Mouse (Mus musculus) liver, embryonic 14.5 days (tissue): ENCODE data around the gene Ptprd. TPM values are rescaled to one million over a fixed set of nuclear protein-coding genes. Genes with fewer than 3 reads are reported as not detected.

Experiments used
- ATAC-seq: fragments of 200-750 bp; cut with Nextera tagmentation; 2 replicates; pipeline ENCODE4 v1.8.0; 2017; ENCODE audit warnings: moderate number of reproducible peaks, mild to moderate bottlenecking, moderate library complexity; ENCODE audit not compliant: insufficient read depth
- DNase-seq, 3 experiments: peaks; one replicate each; pipeline ENCODE4 v3.0.0-alpha.2; 2012 to 2013; ENCODE audit warnings: low read depth in 3 of 3, low spot score in 3 of 3
- H3K27ac ChIP-seq: fragments of 300-500 bp; sonication (generic); 2 replicates; pipeline ENCODE4 v1.5.1; 2014; ENCODE audit warnings: moderate library complexity, mild to moderate bottlenecking, control low read depth, inconsistent platforms
- H3K27me3 ChIP-seq: fragments of 300-500 bp; sonication (generic); 2 replicates; pipeline ENCODE4 v1.6.1; 2014; ENCODE audit warnings: mild to moderate bottlenecking, low read length, moderate library complexity; ENCODE audit not compliant: control insufficient read depth, insufficient read depth
- H3K36me3 ChIP-seq: fragments of 300-500 bp; sonication (generic); replicated peaks from 2 replicates; pipeline ENCODE4 v1.6.1; 2014; ENCODE audit warnings: low read depth; ENCODE audit not compliant: control insufficient read depth, insufficient read depth
- H3K4me1 ChIP-seq, 2 experiments: fragments of 200-500 bp in 1 of 2; fragments of 300-500 bp in 1 of 2; sonication (generic) in 1 of 2; replicated peaks; 2 replicates each; pipeline ENCODE4 v1.6.1; 2012 to 2014; ENCODE audit warnings: antibody characterized with exemption in 1 of 2, inconsistent platforms in 1 of 2, low read length in 1 of 2; ENCODE audit not compliant: control insufficient read depth in 2 of 2, insufficient read depth in 2 of 2
- H3K4me2 ChIP-seq: fragments of 300-500 bp; sonication (generic); 2 replicates; pipeline ENCODE4 v1.6.1; 2014; ENCODE audit warnings: low read depth, mild to moderate bottlenecking, control low read depth, moderate library complexity
- H3K4me3 ChIP-seq, 2 experiments: fragments of 200-500 bp in 1 of 2; fragments of 300-500 bp in 1 of 2; sonication (generic) in 1 of 2; 2 replicates each; pipeline ENCODE4 v1.5.1; 2012 to 2014; ENCODE audit warnings: low read depth in 2 of 2, low read length in 2 of 2, mild to moderate bottlenecking in 2 of 2, control low read depth in 1 of 2, inconsistent platforms in 1 of 2, moderate library complexity in 1 of 2; ENCODE audit not compliant: insufficient read depth in 1 of 2
- H3K9ac ChIP-seq: fragments of 300-500 bp; sonication (generic); replicated peaks from 2 replicates; pipeline ENCODE4 v1.6.1; 2014; ENCODE audit warnings: mild to moderate bottlenecking, control low read depth, moderate library complexity
- H3K9me3 ChIP-seq: fragments of 300-500 bp; sonication (generic); 2 replicates; pipeline ENCODE4 v1.6.1; 2016; ENCODE audit warnings: low read length, mixed read lengths; ENCODE audit not compliant: control insufficient read depth
- CTCF ChIP-seq: IDR thresholded peaks from 2 replicates; pipeline ENCODE4 v1.5.1; 2016; ENCODE audit warnings: antibody characterized with exemption, low read depth, control low read depth
- EP300 ChIP-seq: IDR thresholded peaks from 2 replicates; pipeline ENCODE4 v1.6.1; 2016; ENCODE audit warnings: antibody characterized with exemption, low read depth
- WGBS: fragments of 180-500 bp; shearing (Covaris S2); extraction: QIAGEN DNeasy Blood & Tissue Kit; methylation state at CpG from one replicate; pipeline ENCODE4 v1.1.7; 2014; ENCODE audit not compliant: insufficient replicate concordance; 5-methylcytosine and 5-hydroxymethylcytosine counted together
- polyA plus RNA-seq, 2 experiments: library from polyadenylated mRNA; depleted of rRNA in 1 of 2; stranded (reverse) in 1 of 2; unstranded in 1 of 2; fragments of >200 nt; fragmentation: Nextera tagmentation in 1 of 2; extraction: Ambion mirVana in 1 of 2; gene quantifications; 2 replicates each; pipeline versions ENCODE4 v1.2.1 to v1.2.3; 2012 to 2014

The Ptprd gene
- polyA plus RNA-seq, 2 experiments: 1.5 to 2.8 TPM

DNA sequence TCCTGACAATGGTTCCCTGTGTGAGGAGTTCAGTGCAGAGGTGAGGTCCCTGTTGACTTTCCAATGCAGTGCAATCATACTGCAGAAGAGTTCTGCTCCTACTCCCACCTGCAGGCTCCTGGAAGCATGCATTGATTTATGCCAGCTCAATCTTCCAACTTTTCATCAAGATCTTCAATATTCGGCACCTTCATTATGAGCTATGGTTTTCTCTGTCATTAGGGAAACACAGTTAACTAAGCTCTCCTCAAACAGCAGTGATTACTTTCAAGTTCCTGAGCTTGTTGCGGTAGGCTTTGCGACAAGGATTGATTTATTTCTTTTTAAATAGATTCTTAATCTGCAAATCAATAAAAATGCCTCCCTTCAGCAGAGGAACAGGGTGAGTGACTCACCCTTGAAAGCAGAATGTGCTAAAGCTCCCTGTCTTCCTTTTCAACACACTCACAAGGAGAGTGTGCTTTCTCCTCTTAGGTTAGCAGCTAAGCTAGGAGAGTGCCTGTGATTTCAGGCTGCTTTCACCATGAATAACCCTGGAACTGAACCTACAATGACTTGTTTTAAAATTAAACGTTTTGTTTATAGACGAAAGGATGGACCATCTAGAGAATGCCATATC, 1298.1 kb downstream of the Ptprd start:
- no peak for ATAC-seq
- H3K4me2 ChIP-seq: no peak overlapping the region

GRCm38 (mm10) chr4:76901692-76902091, 1310.1 kb downstream of the Ptprd start:
- 32% methylated on average over 1 of the region's 1 CpGs for WGBS
- H3K4me3 ChIP-seq: no peak overlapping the region
- H3K27me3 ChIP-seq: no peaks in the 10 kb centered on the region
- H3K27ac ChIP-seq: no peak overlapping the region
- H3K9ac ChIP-seq: no peak overlapping the region
- H3K9me3 ChIP-seq: no peaks in the 10 kb centered on the region
- DNase-seq: no peak
- no peaks in the 10 kb centered on the region for H3K36me3 ChIP-seq
- no peak for TF ChIP-seq EP300
- no peak for TF ChIP-seq CTCF
- H3K4me2 ChIP-seq: no peak overlapping the region
- H3K4me1 ChIP-seq: no peaks in the 10 kb centered on the region
- no peak for ATAC-seq

More for the DNA sequence above, 1298.1 kb downstream of the Ptprd start:
- no peak for DNase-seq
- no peak overlapping the region for H3K4me3 ChIP-seq
- no peak overlapping the region for H3K9ac ChIP-seq
- WGBS: 64% methylated on average over 5 of the region's 5 CpGs
- no peaks in the 10 kb centered on the region for H3K36me3 ChIP-seq
- TF ChIP-seq EP300: no peak
- H3K4me1 ChIP-seq: no peaks in the 10 kb centered on the region
- H3K27me3 ChIP-seq: no peaks in the 10 kb centered on the region
- H3K9me3 ChIP-seq: no peaks in the 10 kb centered on the region
- no peak overlapping the region for H3K27ac ChIP-seq

GRCm38 (mm10) chr4:76889669-76890068, 1322.1 kb downstream of the Ptprd start:
- no peak for ATAC-seq
- 56% methylated on average over 1 of the region's 1 CpGs for WGBS
- TF ChIP-seq CTCF (no peak), EP300 (no peak)

GRCm38 (mm10) chr4:76881610-76882009, 1330.2 kb downstream of the Ptprd start:
- no peak overlapping the region for H3K27ac ChIP-seq
- H3K27me3 ChIP-seq: no peaks in the 10 kb centered on the region
- no peak for DNase-seq
- no peak for ATAC-seq
- H3K4me3 ChIP-seq: no peak overlapping the region
- 52% methylated on average over 3 of the region's 3 CpGs for WGBS
- no peak overlapping the region for H3K9ac ChIP-seq
- H3K36me3 ChIP-seq: no peaks in the 10 kb centered on the region
- H3K4me2 ChIP-seq: no peak overlapping the region
- TF ChIP-seq CTCF: no peak
- no peak for TF ChIP-seq EP300
- no peaks in the 10 kb centered on the region for H3K4me1 ChIP-seq
- H3K9me3 ChIP-seq: no peaks in the 10 kb centered on the region

More at GRCm38 (mm10) chr4:76889669-76890068, 1322.1 kb downstream of the Ptprd start:
- H3K36me3 ChIP-seq: no peaks in the 10 kb centered on the region
- H3K9ac ChIP-seq: no peak overlapping the region
- H3K4me3 ChIP-seq: no peak overlapping the region
- no peaks in the 10 kb centered on the region for H3K27me3 ChIP-seq
- no peaks in the 10 kb centered on the region for H3K4me1 ChIP-seq
- no peak overlapping the region for H3K27ac ChIP-seq
- no peak overlapping the region for H3K4me2 ChIP-seq
- H3K9me3 ChIP-seq: no peaks in the 10 kb centered on the region
- DNase-seq: no peak

GRCm38 (mm10) chr4:76870971-76871370, 1340.8 kb downstream of the Ptprd start:
- no peak overlapping the region for H3K4me2 ChIP-seq
- TF ChIP-seq CTCF (no peak), EP300 (no peak)
- H3K27ac ChIP-seq: no peak overlapping the region
- ATAC-seq: no peak
- no peaks in the 10 kb centered on the region for H3K9me3 ChIP-seq
- no peaks in the 10 kb centered on the region for H3K36me3 ChIP-seq
- H3K4me1 ChIP-seq: no peaks in the 10 kb centered on the region
- WGBS: 79% methylated on average over 1 of the region's 1 CpGs
- no peak for DNase-seq
- H3K27me3 ChIP-seq: no peaks in the 10 kb centered on the region
- no peak overlapping the region for H3K9ac ChIP-seq
- H3K4me3 ChIP-seq: no peak overlapping the region
